Mouse (Mus musculus) stomach, postnatal 0 days (tissue): ENCODE data around the gene Rap2a.

ENCODE experiments used
- CTCF ChIP-seq: IDR thresholded peaks from 2 replicates; pipeline ENCODE4 v1.5.1; 2016; ENCODE audit warnings: antibody characterized with exemption, low read depth, mild to moderate bottlenecking, moderate library complexity
- EP300 ChIP-seq: optimal IDR thresholded peaks from 2 replicates; pipeline ENCODE3; 2016; ENCODE audit warnings: antibody characterized with exemption

- TF ChIP-seq EP300: no peak
- TF ChIP-seq CTCF: no peak
Observed at GRCm38 (mm10) chr14:120511821-120512220, 33.6 kb downstream of the Rap2a start.
